Mouse (Mus musculus) liver (tissue): ENCODE measurements at regions not wholly inside any gene's neighbourhood (a gene's known extent, or its start where the extent isn't known, plus 50 kb on each side); places are given as distances from the start of the nearest gene placed in this dataset.
A peak's percentile ranks its signal among the peaks of the same experiment; 100 is the strongest.

Experiments used
- DNase-seq: peaks from one replicate; pipeline ENCODE4 v3.0.0-alpha.2; 2020; ENCODE audit warnings: mixed read lengths

- DNase-seq: no peak
Observed at GRCm38 (mm10) chr6:34246512-34246911, 69.6 kb upstream of the Slc35b4 start.

- DNase-seq: no peak
Observed at GRCm38 (mm10) chr6:34243001-34243400, 66.1 kb upstream of the Slc35b4 start.

GRCm38 (mm10) chr6:34242486-34242885 is 65.6 kb upstream of the Slc35b4 start:
- DNase-seq: no peak

GRCm38 (mm10) chr6:34235132-34235531 is 58.2 kb upstream of the Slc35b4 start:
- DNase-seq: no peak

GRCm38 (mm10) chr6:34234443-34235020 is 57.6 kb upstream of the Slc35b4 start:
- no peak for DNase-seq

GRCm38 (mm10) chr6:34230768-34231381 is 54.0 kb upstream of the Slc35b4 start:
- peak; percentile 21 for DNase-seq

- DNase-seq: no peak
Observed at GRCm38 (mm10) chr6:34227131-34227530, 50.2 kb upstream of the Slc35b4 start.
